Mouse (Mus musculus) forebrain, embryonic 11.5 days (tissue): Measurements from ENCODE around the gene Lim2. TPM values are rescaled to one million over a fixed set of nuclear protein-coding genes. Genes with fewer than 3 reads are reported as not detected.

Experiments
- ATAC-seq: fragments of 200-750 bp; cut with Nextera tagmentation; replicated peaks from 2 replicates; pipeline ENCODE4 v1.8.0; 2017; ENCODE audit warnings: moderate TSS enrichment; ENCODE audit not compliant: low FRiP score
- DNase-seq: peaks from one replicate; pipeline ENCODE4 v3.0.0-alpha.2; 2017; ENCODE audit warnings: low spot score
- H3K27ac ChIP-seq: fragments of 300-500 bp; sonication (generic); 2 replicates; pipeline ENCODE4 v1.5.1; 2014; ENCODE audit warnings: low read depth, low read length
- H3K27me3 ChIP-seq: fragments of 300-500 bp; sonication (generic); 2 replicates; pipeline ENCODE4 v1.6.1; 2014; ENCODE audit warnings: mild to moderate bottlenecking, low read length, mixed read lengths; ENCODE audit not compliant: control insufficient read depth, insufficient read depth
- H3K36me3 ChIP-seq: fragments of 300-500 bp; sonication (generic); 2 replicates; pipeline ENCODE4 v1.6.1; 2014; ENCODE audit warnings: mild to moderate bottlenecking, low read length, moderate library complexity, mixed read lengths; ENCODE audit not compliant: control insufficient read depth, insufficient read depth
- H3K4me1 ChIP-seq: fragments of 300-500 bp; sonication (generic); replicated peaks from 2 replicates; pipeline ENCODE4 v1.6.1; 2014; ENCODE audit warnings: low read length, mixed read lengths; ENCODE audit not compliant: control insufficient read depth, insufficient read depth
- H3K4me2 ChIP-seq: fragments of 300-500 bp; sonication (generic); 2 replicates; pipeline ENCODE4 v1.6.1; 2014; ENCODE audit warnings: low read depth, mild to moderate bottlenecking, low read length, moderate library complexity, mixed read lengths; ENCODE audit not compliant: severe bottlenecking
- H3K4me3 ChIP-seq: fragments of 300-500 bp; sonication (generic); 2 replicates; pipeline ENCODE4 v1.5.1; 2014; ENCODE audit warnings: low read depth, low read length
- H3K9ac ChIP-seq: fragments of 300-500 bp; sonication (generic); 2 replicates; pipeline ENCODE4 v1.6.1; 2014; ENCODE audit warnings: low read length
- H3K9me3 ChIP-seq: fragments of 300-500 bp; sonication (generic); 2 replicates; pipeline ENCODE4 v1.6.1; 2016; ENCODE audit warnings: low read length, mixed read lengths; ENCODE audit not compliant: control insufficient read depth
- WGBS: fragments of 180-500 bp; shearing (Covaris S2); extraction: QIAGEN DNeasy Blood & Tissue Kit; methylation state at CpG from one replicate; pipeline ENCODE4 v1.1.7; 2014; 5-methylcytosine and 5-hydroxymethylcytosine counted together
- polyA plus RNA-seq: library from polyadenylated mRNA; unstranded; fragments of >200 nt; fragmentation: Nextera tagmentation; extraction: Ambion mirVana; gene quantifications from 2 replicates; pipeline ENCODE4 v1.2.1, GENCODE M21; 2014

The Lim2 gene
- polyA plus RNA-seq, 1 experiment from 2014 or later: not detected

DNA sequence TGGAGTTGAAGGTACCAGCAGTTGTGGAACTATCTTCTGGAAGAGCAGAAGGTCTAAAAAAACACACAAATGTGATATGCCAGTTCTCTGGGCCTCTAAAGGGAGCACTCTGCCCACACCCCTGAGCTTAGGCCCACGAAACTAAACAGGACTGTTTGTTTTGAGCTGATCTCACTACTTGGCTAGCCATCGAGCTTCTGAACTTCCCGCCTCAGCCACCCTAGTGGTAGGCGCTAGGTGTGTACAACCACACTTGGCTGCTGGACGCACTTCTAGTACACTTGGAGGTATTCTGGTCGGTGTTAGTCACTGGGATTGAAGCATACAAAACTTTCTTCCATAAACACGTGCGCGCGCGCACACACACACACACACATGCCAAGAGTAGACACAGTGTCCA is 24.3 kb downstream of the Lim2 start:
- Histone ChIP-seq H3K27me3 (no peaks in the 10 kb centered on the region), H3K36me3 (no peaks in the 10 kb centered on the region; the same call in 1 of the 2 replicates), H3K4me3 (no peak overlapping the region), H3K9me3 (no peaks in the 10 kb centered on the region), H3K4me1 (no peaks in the 10 kb centered on the region), H3K4me2 (no peak overlapping the region), H3K9ac (no peak overlapping the region), H3K27ac (no peak overlapping the region)
- 94% methylated on average over 11 of the region's 11 CpGs for WGBS
- ATAC-seq (no peak), DNase-seq (no peak)

DNA sequence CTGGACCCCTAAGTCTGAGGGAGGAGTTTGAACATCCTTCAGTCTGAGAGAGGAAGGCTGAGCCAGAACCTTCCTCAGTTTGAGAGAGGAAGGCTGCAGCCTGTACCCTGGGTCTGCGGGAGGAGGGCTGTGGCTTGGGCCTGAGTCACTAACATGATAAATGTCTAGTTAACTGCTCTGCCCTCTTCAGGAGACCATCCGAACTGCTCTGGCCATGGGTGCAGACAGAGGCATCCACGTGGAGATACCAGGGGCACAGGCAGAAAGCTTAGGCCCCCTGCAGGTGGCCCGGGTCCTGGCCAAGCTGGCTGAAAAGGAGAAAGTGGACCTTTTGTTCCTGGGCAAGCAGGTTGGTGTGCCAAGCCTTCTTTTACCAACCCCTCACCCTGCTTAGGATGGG is 25.1 kb downstream of the Lim2 start:
- DNase-seq (no peak), ATAC-seq (no peak)
- Histone ChIP-seq H3K27me3 (no peaks in the 10 kb centered on the region), H3K4me3 (no peak overlapping the region), H3K4me1 (no peaks in the 10 kb centered on the region), H3K4me2 (no peak overlapping the region), H3K9ac (no peak overlapping the region), H3K27ac (no peak overlapping the region), H3K9me3 (no peaks in the 10 kb centered on the region), H3K36me3 (no peaks in the 10 kb centered on the region; the same call in 1 of the 2 replicates)
- 46% methylated on average over 4 of the region's 4 CpGs for WGBS

GRCm38 (mm10) chr7:43453599-43454355 is 26.3 kb downstream of the Lim2 start:
- Histone ChIP-seq H3K4me1 (no peaks in the 10 kb centered on the region), H3K9ac (no peak overlapping the region), H3K9me3 (no peaks in the 10 kb centered on the region), H3K27me3 (no peaks in the 10 kb centered on the region), H3K36me3 (no peaks in the 10 kb centered on the region; the same call in 1 of the 2 replicates), H3K4me3 (no peak overlapping the region), H3K4me2 (no peak overlapping the region), H3K27ac (no peak overlapping the region)
- WGBS: 89% methylated on average over 14 of the region's 14 CpGs
- ATAC-seq: no peak
- DNase-seq: no peak

DNA sequence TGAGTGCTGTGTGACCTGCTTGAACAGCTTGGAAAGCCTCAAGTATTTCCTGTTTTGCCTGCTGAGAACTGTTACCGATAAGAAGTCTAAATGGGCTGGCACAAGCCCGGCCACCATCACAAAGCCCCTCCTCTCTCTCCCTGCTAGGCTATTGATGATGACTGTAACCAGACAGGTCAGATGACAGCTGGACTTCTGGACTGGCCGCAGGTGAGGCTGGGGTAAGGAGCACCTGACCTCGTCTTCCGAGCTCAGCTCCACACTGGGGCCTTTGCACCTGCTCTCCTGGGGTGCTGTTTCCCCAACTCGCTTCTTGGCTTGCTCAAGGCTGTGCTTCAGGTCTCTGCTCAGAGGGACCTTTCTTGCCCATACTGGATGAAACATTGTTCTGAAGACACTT is 26.9 kb downstream of the Lim2 start:
- no peak for DNase-seq
- ATAC-seq: no peak
- Histone ChIP-seq H3K27ac (no peak overlapping the region), H3K27me3 (no peaks in the 10 kb centered on the region), H3K9ac (no peak overlapping the region), H3K36me3 (no peaks in the 10 kb centered on the region; the same call in 1 of the 2 replicates), H3K4me1 (no peaks in the 10 kb centered on the region), H3K9me3 (no peaks in the 10 kb centered on the region), H3K4me3 (no peak overlapping the region), H3K4me2 (no peak overlapping the region)
- 95% methylated on average over 6 of the region's 6 CpGs for WGBS

DNA sequence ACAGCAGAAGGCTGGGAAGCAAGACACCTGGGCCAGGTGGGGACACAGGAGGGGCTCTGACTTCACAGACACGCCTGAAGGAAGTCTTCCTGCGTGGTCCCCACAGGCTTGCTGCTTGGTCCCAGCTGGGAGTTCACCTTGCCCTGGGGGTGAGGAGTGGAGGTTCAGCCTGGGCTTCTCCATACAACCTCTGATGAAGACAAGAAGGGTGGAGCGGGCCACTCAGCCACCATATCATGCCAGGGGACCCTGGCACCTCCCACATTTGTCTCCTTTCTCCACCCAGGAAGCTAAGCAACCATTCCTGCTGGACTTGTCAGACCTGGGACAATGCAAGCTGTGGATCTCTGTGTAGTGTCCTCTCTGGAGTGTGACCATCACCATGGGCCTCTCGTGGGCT is 35.4 kb downstream of the Lim2 start, which contains the start of gene Vsig10l:
Gene Vsig10l, plus strand, starts transcription at position 301 of the 400 bp plus-strand sequence.
- Histone ChIP-seq H3K9ac (no peak within 1 kb of the TSS), H3K4me3 (no peak within 1 kb of the TSS), H3K4me2 (no peak within 1 kb of the TSS), H3K36me3 (no peaks in the 10 kb centered on the region), H3K9me3 (no peaks in the 10 kb centered on the region), H3K4me1 (no peaks in the 10 kb centered on the region), H3K27ac (no peak within 1 kb of the TSS), H3K27me3 (peaks cover 12% of the 10 kb centered on the region)
- DNase-seq (no peak), ATAC-seq (no peak)
- WGBS: 71% methylated on average over 4 of the region's 4 CpGs

GRCm38 (mm10) chr7:43463976-43464375 is 36.5 kb downstream of the Lim2 start:
- H3K27me3 ChIP-seq: peaks cover 12% of the 10 kb centered on the region
- no peaks in the 10 kb centered on the region for H3K36me3 ChIP-seq
- H3K9me3 ChIP-seq: no peaks in the 10 kb centered on the region
- no peak overlapping the region for H3K4me3 ChIP-seq
- 86% methylated on average over 7 of the region's 7 CpGs for WGBS
- no peak for ATAC-seq
- no peak overlapping the region for H3K4me2 ChIP-seq
- no peaks in the 10 kb centered on the region for H3K4me1 ChIP-seq
- no peak for DNase-seq
- H3K9ac ChIP-seq: no peak overlapping the region
- no peak overlapping the region for H3K27ac ChIP-seq

- Histone ChIP-seq H3K9me3 (no peaks in the 10 kb centered on the region), H3K27me3 (peaks cover 12% of the 10 kb centered on the region), H3K9ac (peak overlapping the region; percentile 49), H3K4me1 (no peaks in the 10 kb centered on the region), H3K36me3 (no peaks in the 10 kb centered on the region), H3K4me3 (peak overlapping the region; percentile 35), H3K27ac (no peak overlapping the region), H3K4me2 (peak overlapping the region; percentile 72)
- ATAC-seq (peak; percentile 15; the same call in 1 of the 2 replicates), DNase-seq (peak; percentile 80)
- WGBS: 7% methylated on average over 35 of the region's 35 CpGs
These were observed 37.4 kb downstream of the Lim2 start for GRCm38 (mm10) chr7:43464864-43465343.

DNA sequence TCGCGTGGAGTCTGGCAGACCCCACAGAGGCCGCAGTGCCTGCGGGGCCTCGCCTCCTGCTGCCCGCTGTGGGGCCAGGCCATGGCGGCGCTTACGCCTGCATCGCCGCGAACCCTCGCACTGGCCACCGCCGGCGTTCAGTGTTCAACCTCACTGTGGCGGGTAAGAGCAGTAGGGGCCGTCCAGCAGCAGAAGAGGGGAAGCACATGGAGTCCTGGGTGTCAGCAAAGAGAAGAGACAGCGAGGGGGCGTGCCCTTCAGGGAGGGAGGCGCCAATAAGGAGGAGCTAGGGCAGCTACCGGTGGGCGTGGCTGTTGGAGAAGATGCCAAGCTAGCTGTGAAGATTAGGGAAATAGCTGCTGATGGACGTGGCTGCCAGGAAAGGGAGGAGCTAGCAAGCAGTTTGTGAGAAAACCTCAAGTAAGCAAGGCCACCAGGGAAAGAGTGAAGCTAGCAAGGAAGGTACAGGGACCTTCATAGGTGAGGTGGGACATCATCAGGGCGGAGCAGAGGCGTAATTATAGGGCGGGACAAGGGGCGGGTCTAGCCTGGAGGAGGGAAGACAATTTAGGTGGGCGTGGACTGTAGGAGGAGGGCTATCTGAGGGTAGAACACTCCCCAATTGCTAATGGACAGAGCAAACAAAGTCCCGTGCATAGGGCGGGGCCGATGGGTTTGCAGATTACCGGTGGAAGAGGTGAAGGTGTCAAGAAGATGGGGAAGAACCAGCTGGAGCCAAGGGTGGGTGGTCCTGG is 38.1 kb downstream of the Lim2 start:
- under 1% methylated on average over 33 of the region's 33 CpGs for WGBS
- Histone ChIP-seq H3K4me2 (peak overlapping the region; percentile 72), H3K9me3 (no peaks in the 10 kb centered on the region), H3K9ac (peak overlapping the region; percentile 49), H3K36me3 (no peaks in the 10 kb centered on the region), H3K4me1 (no peaks in the 10 kb centered on the region), H3K27ac (no peak overlapping the region), H3K27me3 (peaks cover 12% of the 10 kb centered on the region), H3K4me3 (peak overlapping the region; percentile 35)
- DNase-seq: peak; percentile 91
- ATAC-seq: peak; percentile 83
